Mouse (Mus musculus): ENCODE data around the gene Disp1.

- no peak for TF ChIP-seq GATA1 (IDR thresholded peaks at IDR 0.05; ENCODE audit: borderline replicate concordance, low read length)
- TF ChIP-seq FLI1 (IDR thresholded peaks at IDR 0.05; ENCODE audit: low read length) = no peak
These were observed 94.1 kb downstream of the Disp1 start for GRCm38 (mm10) chr1:183127246-183127645.
